Mouse (Mus musculus): ENCODE measurements around the gene Rad51ap2. TPM values are rescaled to one million over a fixed set of nuclear protein-coding genes. Genes with fewer than 3 reads are reported as not detected.

Rad51ap2 gene
- polyA plus RNA-seq, 1 experiment from 2014 or later, result 0.27 TPM

- Histone ChIP-seq H3K4me2 (peak overlapping the region; percentile 67), H3K4me3 (peak overlapping the region; percentile 47), H3K9ac (no peak overlapping the region), H3K27ac (no peak overlapping the region), H3K27me3 (peaks cover 21% of the 10 kb centered on the region), H3K36me3 (no peaks in the 10 kb centered on the region), H3K9me3 (no peaks in the 10 kb centered on the region), H3K4me1 (replicated peaks) (peaks cover 21% of the 10 kb centered on the region)
- ATAC-seq (ENCODE audit: low FRiP score), result peak; percentile 27; the same call in 1 of the 2 replicates
- 24% methylated on average over 22 of the region's 23 CpGs for WGBS
Measured at GRCm38 (mm10) chr12:11437907-11438447, 17.9 kb upstream of the Rad51ap2 start.

GRCm38 (mm10) chr12:11454146-11454545 lies 1.7 kb upstream of the Rad51ap2 start:
- no peak overlapping the region for H3K4me3 ChIP-seq
- WGBS, result 77% methylated on average over 5 of the region's 5 CpGs

DNA sequence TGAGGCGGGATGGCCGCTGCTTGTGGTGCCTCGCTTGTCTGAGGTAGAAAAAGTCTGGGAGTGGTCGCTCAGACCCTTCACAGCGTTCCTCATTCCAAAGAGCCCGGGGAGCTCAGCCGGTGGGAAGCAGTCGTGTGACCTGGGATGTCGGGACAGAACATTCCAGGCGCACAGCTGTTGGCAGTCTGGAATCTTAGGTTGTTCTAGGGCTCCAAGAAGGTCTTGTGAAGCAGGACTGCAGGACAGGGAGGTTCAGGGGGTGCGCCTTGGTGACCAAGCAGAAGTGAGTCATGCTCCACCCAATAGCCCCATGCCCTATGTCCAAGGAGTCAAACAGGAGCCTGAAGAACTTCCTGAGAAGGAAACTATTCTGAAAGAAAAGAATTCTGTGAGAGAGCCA lies 334 bp downstream of the Rad51ap2 start:
- no peak; the same call in 1 of the 2 replicates for ATAC-seq (ENCODE audit: low FRiP score)
- Histone ChIP-seq H3K4me1 (replicated peaks) (0 out of 2 replicates have a peak, but pooled peaks cover 4% of the 10 kb centered on the region), H3K36me3 (no peaks in the 10 kb centered on the region), H3K9ac (peak overlapping the region; percentile 77), H3K27me3 (peaks cover 6% of the 10 kb centered on the region; the same call in 1 of the 2 replicates), H3K27ac (peak overlapping the region; percentile 18; the same call in 1 of the 2 replicates), H3K9me3 (no peaks in the 10 kb centered on the region), H3K4me2 (peak overlapping the region; percentile 80), H3K4me3 (peak overlapping the region; percentile 64)
- WGBS, result 5% methylated on average over 11 of the region's 11 CpGs

More at GRCm38 (mm10) chr12:11454146-11454545, 1.7 kb upstream of the Rad51ap2 start:
- Histone ChIP-seq H3K36me3 (no peaks in the 10 kb centered on the region), H3K9ac (no peak overlapping the region), H3K9me3 (no peaks in the 10 kb centered on the region), H3K27me3 (peaks cover 6% of the 10 kb centered on the region; the same call in 1 of the 2 replicates), H3K27ac (no peak overlapping the region), H3K4me2 (no peak overlapping the region), H3K4me1 (replicated peaks) (0 out of 2 replicates have a peak, but pooled peaks cover 4% of the 10 kb centered on the region)
- ATAC-seq (ENCODE audit: low FRiP score), result no peak

- H3K36me3 ChIP-seq, result no peaks in the 10 kb centered on the region
- no peaks in the 10 kb centered on the region for H3K9me3 ChIP-seq
- no peak overlapping the region for H3K9ac ChIP-seq
- peak overlapping the region; percentile 80 for H3K4me2 ChIP-seq
- 88% methylated on average over 4 of the region's 4 CpGs for WGBS
- no peak for ATAC-seq (ENCODE audit: low FRiP score)
- H3K27ac ChIP-seq, result no peak overlapping the region
- peak overlapping the region; percentile 64; the same call in 1 of the 2 replicates for H3K4me3 ChIP-seq
- 0 out of 2 replicates have a peak, but pooled peaks cover 4% of the 10 kb centered on the region for H3K4me1 ChIP-seq (replicated peaks)
- H3K27me3 ChIP-seq, result peaks cover 6% of the 10 kb centered on the region; the same call in 1 of the 2 replicates
Measured at GRCm38 (mm10) chr12:11456632-11457031, 753 bp downstream of the Rad51ap2 start.

Other genes with a start within 250 kb of the Rad51ap2 start
- not detected in 2 replicates for gene Msgn1, start 247.1 kb upstream of the Rad51ap2 start, polyA plus RNA-seq (2015; fragmentation: Nextera tagmentation; extraction: Ambion mirVana)
- 2.6 and 3.1 TPM in 2 replicates for gene Gen1, start 190.3 kb upstream of the Rad51ap2 start, polyA plus RNA-seq (2015; fragmentation: Nextera tagmentation; extraction: Ambion mirVana)
- 117 and 125 TPM in 2 replicates for gene Smc6, start 190.2 kb upstream of the Rad51ap2 start, polyA plus RNA-seq (2015; fragmentation: Nextera tagmentation; extraction: Ambion mirVana)
- gene Vsnl1, start 19.5 kb upstream of the Rad51ap2 start, polyA plus RNA-seq (2015; fragmentation: Nextera tagmentation; extraction: Ambion mirVana), result 23.6 and 28.5 TPM in 2 replicates